Mouse (Mus musculus): ENCODE measurements around the gene Bak1. TPM values are rescaled to one million over a fixed set of nuclear protein-coding genes. Genes with fewer than 3 reads are reported as not detected.
"Not testable (repeated sequence)": the region's sequence is repeated elsewhere in the genome, so short reads cannot be mapped to it uniquely, and the experiment has no call there.

Gene Bak1
- polyA plus RNA-seq, 1 experiment = 34.8 TPM

GRCm38 (mm10) chr17:26981050-26981449, 47.8 kb downstream of the Bak1 start:
- DNase-seq (ENCODE audit: low spot score) = no peak

- DNase-seq (ENCODE audit: low spot score) = no peak
Observed at GRCm38 (mm10) chr17:26979426-26979825, 49.4 kb downstream of the Bak1 start.

GRCm38 (mm10) chr17:26977354-26977753, 51.5 kb downstream of the Bak1 start:
- not testable (repeated sequence) for DNase-seq (ENCODE audit: low spot score)

- no peak for DNase-seq (ENCODE audit: low spot score)
Observed at GRCm38 (mm10) chr17:26975415-26975814, 53.4 kb downstream of the Bak1 start.

GRCm38 (mm10) chr17:26974547-26974946, 54.3 kb downstream of the Bak1 start:
- no peak for DNase-seq (ENCODE audit: low spot score)

GRCm38 (mm10) chr17:26972703-26973574, 55.9 kb downstream of the Bak1 start, which contains the start of gene Zbtb9:
TSS of gene Zbtb9 (plus strand) at chr17:26973167.
- peak; percentile 90 for DNase-seq (ENCODE audit: low spot score)

GRCm38 (mm10) chr17:26972107-26972506, 56.7 kb downstream of the Bak1 start:
- no peak for DNase-seq (ENCODE audit: low spot score)

- DNase-seq (ENCODE audit: low spot score) = no peak
Observed at GRCm38 (mm10) chr17:26971247-26971905, 57.4 kb downstream of the Bak1 start.

- DNase-seq (ENCODE audit: low spot score) = no peak
Observed at GRCm38 (mm10) chr17:26970221-26970620, 58.6 kb downstream of the Bak1 start.

Other genes with a start within 250 kb of the Bak1 start
- gene Bnip1, start 247.9 kb downstream of the Bak1 start, polyA plus RNA-seq (2012; rRNA removed) = 31.1 and 32.5 TPM in 2 replicates
- not detected in 2 replicates for gene Nkx2-5, start 184.0 kb downstream of the Bak1 start, polyA plus RNA-seq (2012; rRNA removed)
- gene Kifc5b, start 111.9 kb downstream of the Bak1 start, polyA plus RNA-seq (2012; rRNA removed) = 1.7 and 1.8 TPM in 2 replicates
- 51.2 and 65.3 TPM in 2 replicates for gene Phf1, start 96.0 kb downstream of the Bak1 start, polyA plus RNA-seq (2012; rRNA removed)
- gene Cuta, start 89.4 kb downstream of the Bak1 start, polyA plus RNA-seq (2012; rRNA removed) = 122 and 145 TPM in 2 replicates
- gene Syngap1, start 87.8 kb downstream of the Bak1 start, polyA plus RNA-seq (2012; rRNA removed) = 22.1 and 32.4 TPM in 2 replicates
- 8.4 and 9.4 TPM in 2 replicates for gene Zbtb9, start 55.8 kb downstream of the Bak1 start, polyA plus RNA-seq (2012; rRNA removed)
- gene Itpr3, start 28.3 kb upstream of the Bak1 start, polyA plus RNA-seq (2012; rRNA removed) = 9.5 and 17.8 TPM in 2 replicates
- gene Uqcc2, start 104.9 kb upstream of the Bak1 start, polyA plus RNA-seq (2012; rRNA removed) = 175 and 243 TPM in 2 replicates
- gene Ip6k3, start 138.8 kb upstream of the Bak1 start, polyA plus RNA-seq (2012; rRNA removed) = 0.13 and 0.17 TPM in 2 replicates
- 58.8 and 65.6 TPM in 2 replicates for gene Lemd2, start 175.5 kb upstream of the Bak1 start, polyA plus RNA-seq (2012; rRNA removed)